Mouse (Mus musculus) C3H10T1/2 (cell line): ENCODE results near the gene Spred3. TPM values are rescaled to one million over a fixed set of nuclear protein-coding genes. Genes with fewer than 3 reads are reported as not detected.

Experiments
- polyA plus RNA-seq, 2 experiments: library from polyadenylated mRNA; unstranded; fragments of >200 nt; fragmentation: generic; extraction: Trizol; gene quantifications; one replicate each; pipeline ENCODE4 v1.2.1; 2012; ENCODE audit warnings: missing spikeins in 2 of 2

Spred3 gene
- polyA plus RNA-seq, result 1 to 10 TPM; 1.5 to 3.9 TPM

DNA sequence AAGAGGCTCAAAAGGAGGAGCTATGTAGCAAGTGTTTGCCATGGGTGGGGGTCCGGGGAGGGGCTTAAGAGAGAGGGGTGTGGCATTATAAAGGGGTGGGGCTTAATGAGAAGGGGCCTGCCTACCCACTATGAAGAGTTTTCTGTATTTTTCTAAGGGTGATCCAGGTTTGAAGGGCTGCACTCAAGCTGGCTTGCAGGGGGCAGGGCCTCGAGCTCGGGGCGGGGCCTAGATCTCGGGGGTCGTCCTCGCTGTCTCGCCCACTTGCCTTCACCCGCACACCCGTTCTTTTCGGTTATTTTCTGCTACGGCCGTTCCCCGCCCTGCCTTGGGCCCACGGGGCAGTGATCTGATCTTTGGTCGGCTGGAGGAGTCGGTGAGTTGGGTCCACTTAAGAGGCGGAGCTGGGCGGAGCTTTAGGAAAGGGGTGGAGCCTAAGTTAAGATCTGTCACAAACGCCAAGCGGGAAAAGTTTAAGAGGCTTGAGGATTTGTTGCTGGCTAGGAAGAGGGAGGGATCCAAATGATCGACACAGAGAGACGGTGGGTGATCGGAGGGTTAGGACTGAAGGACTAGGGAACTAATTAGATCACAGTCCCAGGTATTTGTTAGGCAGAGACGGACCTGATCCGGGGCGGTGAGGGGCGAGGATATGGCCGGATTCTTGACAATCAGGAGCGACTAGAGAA lies at the start of gene Spred3, which contains the start of gene Ggn:
Gene Spred3, minus strand, starts transcription at position 346 of the 689 bp plus-strand sequence.
Gene Ggn, plus strand, starts transcription at position 145 of the 689 bp plus-strand sequence.

DNA sequence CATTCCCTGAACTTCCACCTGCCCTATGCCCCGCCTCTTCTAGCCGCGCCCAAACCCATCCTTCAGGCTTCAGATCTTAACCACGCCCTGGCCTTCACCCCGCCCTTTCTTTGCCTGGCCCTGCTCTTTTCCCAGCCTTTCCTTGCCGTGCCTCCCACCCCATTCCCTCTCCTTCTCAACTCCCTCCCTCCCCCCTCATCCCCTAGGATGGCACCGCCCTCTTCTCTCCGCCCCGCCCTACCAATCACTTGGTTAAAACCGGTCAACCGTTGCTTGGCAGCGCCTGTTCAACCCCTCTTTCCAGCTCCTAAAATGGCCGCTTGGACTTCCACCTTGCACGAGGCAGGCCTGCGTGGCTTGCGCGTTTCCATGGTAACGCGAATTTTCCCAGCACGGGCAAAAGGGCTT lies 43.5 kb upstream of the Spred3 start, which contains the start of gene Catsperg1:
Gene Catsperg1, minus strand, starts transcription at position 361 of the 408 bp plus-strand sequence.

DNA sequence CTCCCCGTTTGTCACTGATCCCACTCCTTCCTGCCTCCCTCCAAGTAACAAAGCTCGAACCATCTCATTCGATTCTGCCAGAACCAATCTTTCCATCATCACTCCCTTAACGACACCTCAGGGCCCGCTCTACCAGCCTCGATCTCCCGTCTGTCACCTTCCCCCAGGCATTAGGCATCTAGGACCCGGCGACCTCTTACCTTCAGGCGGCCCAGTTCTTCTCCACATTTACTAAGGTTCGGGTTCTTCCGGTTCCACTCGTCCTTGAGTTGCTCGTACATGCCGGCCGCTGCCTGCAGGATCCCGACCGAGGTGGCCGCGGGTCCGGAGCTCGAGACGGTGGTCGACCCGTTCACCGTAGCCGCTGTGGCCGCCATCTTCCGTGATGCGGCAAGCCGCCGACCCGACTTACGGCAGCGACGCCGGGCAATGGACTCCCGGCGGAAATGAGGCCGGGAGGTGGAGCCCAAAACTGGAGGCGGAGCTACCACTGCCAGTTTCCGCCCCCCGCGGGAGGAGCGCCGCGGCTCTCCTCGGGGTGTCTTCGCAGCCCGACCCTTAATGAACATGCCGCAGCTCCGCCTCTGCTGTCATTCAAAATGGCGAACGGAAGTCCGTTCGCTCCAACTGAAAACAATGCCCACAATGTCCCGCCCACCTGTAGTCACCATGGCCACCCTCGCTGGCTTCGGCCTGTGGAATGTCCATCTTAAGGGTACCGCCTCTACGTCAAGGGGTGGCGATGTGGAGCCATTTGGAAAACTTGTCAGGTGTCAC lies 10.1 kb upstream of the Spred3 start, which contains the start of gene Psmd8:
Gene Psmd8, minus strand, starts transcription at position 625 of the 777 bp plus-strand sequence.

DNA sequence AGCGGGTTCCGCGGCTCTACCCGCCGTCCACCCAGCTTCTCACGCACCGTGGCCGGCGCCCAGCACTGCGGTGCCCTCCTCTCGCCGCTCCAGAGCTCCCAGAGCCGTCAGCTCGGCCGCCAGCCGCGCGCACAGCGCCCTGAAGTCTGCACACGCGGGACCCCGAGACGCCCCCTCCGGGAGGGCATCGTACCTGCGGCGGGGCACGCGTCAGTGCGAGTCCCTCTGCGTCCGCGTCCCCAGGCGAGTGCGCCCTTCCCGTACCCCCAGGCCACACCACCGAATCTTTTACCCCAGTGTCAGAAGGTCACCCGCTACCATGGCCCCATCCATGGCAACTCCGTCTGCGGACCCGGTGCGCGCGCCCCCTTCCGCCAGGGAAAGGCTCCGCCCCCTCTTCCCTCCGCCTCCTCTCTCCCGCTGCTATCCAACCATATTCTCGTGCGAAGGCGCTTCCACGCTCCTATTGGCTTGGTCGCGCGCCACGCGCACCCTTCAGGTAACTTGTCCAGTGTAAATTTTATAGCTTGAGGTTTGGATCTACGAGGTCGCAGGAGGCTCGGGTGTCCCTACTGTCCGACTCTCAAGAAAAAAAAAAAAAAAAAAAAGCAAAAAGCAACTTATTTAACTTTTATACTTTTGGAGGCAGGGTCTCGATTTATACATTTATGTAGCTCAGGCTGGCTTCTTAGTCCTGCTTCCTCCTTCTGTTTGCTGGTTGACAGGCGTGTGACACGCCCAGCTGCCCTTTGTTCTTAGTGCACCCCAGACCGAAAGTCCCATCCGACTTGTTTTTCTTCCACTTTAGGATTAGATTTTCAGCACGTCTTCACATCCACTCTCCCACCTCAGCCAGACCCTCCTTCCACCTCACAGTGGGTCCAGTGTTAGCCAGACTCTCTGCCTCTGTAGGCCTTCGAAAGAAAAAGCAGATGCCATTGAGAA lies 14.1 kb downstream of the Spred3 start, which contains the start of gene Fam98c:
Gene Fam98c, minus strand, starts transcription at position 397 of the 945 bp plus-strand sequence.

DNA sequence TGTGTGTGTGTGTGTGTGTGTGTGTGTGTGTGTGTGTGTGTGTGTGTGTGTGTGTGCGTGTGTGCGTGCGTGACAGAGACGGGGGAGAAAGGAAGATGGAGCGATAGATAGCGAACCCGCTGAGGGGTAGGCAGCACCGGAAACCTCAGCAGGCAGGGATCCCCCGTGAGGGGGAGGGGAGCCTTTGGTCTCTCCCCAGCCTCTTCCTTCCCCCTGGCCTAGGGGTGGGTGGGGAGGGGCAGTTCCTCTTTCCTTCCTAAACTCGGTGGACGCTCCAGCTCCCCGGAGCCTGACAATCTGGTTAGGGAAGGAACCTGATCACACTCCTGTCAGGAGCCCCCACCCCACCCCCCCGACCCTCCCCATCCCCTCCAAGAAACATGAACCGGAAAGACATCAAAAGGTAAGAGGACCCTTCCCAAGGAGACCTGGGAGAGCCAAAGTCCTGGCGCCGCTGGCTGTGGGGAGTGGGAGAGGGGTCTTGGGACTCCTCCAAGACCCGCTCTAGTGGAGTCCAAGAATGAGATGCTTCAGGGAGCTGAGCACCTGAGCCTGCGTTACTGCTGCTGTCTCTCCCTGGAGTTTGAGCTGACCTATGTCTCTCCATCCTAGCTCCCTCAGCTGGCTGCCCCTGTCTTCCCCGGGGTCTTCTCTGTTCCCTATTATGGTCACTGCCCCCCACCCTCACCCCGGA lies 35.4 kb downstream of the Spred3 start, which contains the start of gene Rasgrp4:
Gene Rasgrp4, plus strand, starts transcription at position 159 of the 694 bp plus-strand sequence.

DNA sequence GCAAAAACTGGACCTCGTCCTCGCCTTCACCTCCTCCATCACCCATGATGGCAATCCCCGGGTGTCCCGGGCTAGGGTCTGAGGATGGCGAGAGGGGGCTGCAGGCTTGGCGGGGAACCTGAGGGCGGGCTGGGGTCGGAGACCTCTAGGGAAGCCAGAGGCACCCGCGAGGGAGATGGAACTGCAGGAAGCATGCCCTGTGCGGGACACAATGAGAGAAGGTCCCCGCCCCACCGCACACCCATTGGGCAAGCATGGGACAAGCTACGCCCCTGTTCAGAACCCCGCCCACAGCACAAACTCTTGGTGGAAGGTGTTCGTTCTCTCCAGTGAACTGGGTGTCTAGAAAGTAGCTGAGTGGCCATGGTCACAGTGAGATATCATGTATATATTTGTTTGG lies 45.2 kb downstream of the Spred3 start, which contains the start of gene Ryr1:
Gene Ryr1, minus strand, starts transcription at position 210 of the 400 bp plus-strand sequence.

Other genes with a start within 250 kb of the Spred3 start
- gene Actn4, start 208.1 kb downstream of the Spred3 start, polyA plus RNA-seq, result 100 to 1,000 TPM; 187 to 244 TPM
- 100 to 1,000 TPM; 425 to 605 TPM for gene Eif3k, start 188.5 kb downstream of the Spred3 start, polyA plus RNA-seq
- under 1 TPM; 0.34 to 0.71 TPM for gene Map4k1, start 188.4 kb downstream of the Spred3 start, polyA plus RNA-seq
- under 1 TPM; 0.02 to 0.04 TPM for gene Ryr1, start 45.2 kb downstream of the Spred3 start, polyA plus RNA-seq
- gene Rasgrp4, start 35.6 kb downstream of the Spred3 start, polyA plus RNA-seq, result under 1 TPM in 1 of 2 experiments, not detected in 1; 0.02 TPM
- gene Fam98c, start 14.2 kb downstream of the Spred3 start, polyA plus RNA-seq, result 1 to 10 TPM; 2.5 to 4.0 TPM
- 1 to 10 TPM; 1.1 to 4.8 TPM for gene Ggn, start 201 bp downstream of the Spred3 start, polyA plus RNA-seq
- 100 to 1,000 TPM; 164 to 202 TPM for gene Psmd8, start 10.3 kb upstream of the Spred3 start, polyA plus RNA-seq
- gene Catsperg1, start 43.6 kb upstream of the Spred3 start, polyA plus RNA-seq, result under 1 TPM in 1 of 2 experiments, not detected in 1; 0.01 TPM
- not detected for gene Kcnk6, start 62.1 kb upstream of the Spred3 start, polyA plus RNA-seq
- gene Yif1b, start 67.9 kb upstream of the Spred3 start, polyA plus RNA-seq, result 100 to 1,000 TPM; 172 to 219 TPM
- 10 to 100 TPM in 1 of 2 experiments, under 1 TPM in 1; 0.52 to 22.2 TPM for gene 2200002D01Rik, start 78.1 kb upstream of the Spred3 start, polyA plus RNA-seq
- under 1 TPM in 1 of 2 experiments, not detected in 1; 0.01 TPM for gene Spint2, start 111.5 kb upstream of the Spred3 start, polyA plus RNA-seq
- gene Ppp1r14a, start 118.9 kb upstream of the Spred3 start, polyA plus RNA-seq, result under 1 TPM; 0.06 to 0.32 TPM
- 1 to 10 TPM; 3.7 to 3.9 TPM for gene Dpf1, start 133.5 kb upstream of the Spred3 start, polyA plus RNA-seq